Mouse (Mus musculus) midbrain, postnatal 0 days (tissue): ENCODE data around the gene Abhd10. TPM values are rescaled to one million over a fixed set of nuclear protein-coding genes. Genes with fewer than 3 reads are reported as not detected.

Experiments
- ATAC-seq: fragments of 200-750 bp; cut with Nextera tagmentation; 2 replicates; pipeline ENCODE4 v1.8.0; 2017; ENCODE audit warnings: moderate number of reproducible peaks, mild to moderate bottlenecking, moderate TSS enrichment, moderate library complexity; ENCODE audit not compliant: low FRiP score
- DNase-seq: peaks from one replicate; pipeline ENCODE4 v3.0.0-alpha.2; 2015; ENCODE audit warnings: low spot score
- H3K27ac ChIP-seq: fragments of 300-500 bp; sonication (generic); 2 replicates; pipeline ENCODE4 v1.5.1; 2014; ENCODE audit warnings: low read depth, mild to moderate bottlenecking, low read length, mixed read lengths
- H3K27me3 ChIP-seq: fragments of 300-500 bp; sonication (generic); 2 replicates; pipeline ENCODE4 v1.6.1; 2014; ENCODE audit warnings: low read length, control low read depth, mixed read lengths; ENCODE audit not compliant: insufficient read depth
- H3K36me3 ChIP-seq: fragments of 300-500 bp; sonication (generic); 2 replicates; pipeline ENCODE4 v1.6.1; 2014; ENCODE audit warnings: low read length, control low read depth, mixed read lengths; ENCODE audit not compliant: insufficient read depth
- H3K4me1 ChIP-seq: fragments of 300-500 bp; sonication (generic); 2 replicates; pipeline ENCODE4 v1.6.1; 2014; ENCODE audit warnings: mild to moderate bottlenecking, control low read depth, antibody characterized with exemption, low read length, mixed read lengths; ENCODE audit not compliant: insufficient read depth
- H3K4me2 ChIP-seq: fragments of 300-500 bp; sonication (generic); 2 replicates; pipeline ENCODE4 v1.6.1; 2014; ENCODE audit warnings: low read depth, mild to moderate bottlenecking, low read length, mixed read lengths; ENCODE audit not compliant: poor library complexity, severe bottlenecking
- H3K4me3 ChIP-seq: fragments of 300-500 bp; sonication (generic); 2 replicates; pipeline ENCODE4 v1.5.1; 2014; ENCODE audit warnings: low read depth, mild to moderate bottlenecking, low read length, moderate library complexity
- H3K9ac ChIP-seq: fragments of 300-500 bp; sonication (generic); replicated peaks from 2 replicates; pipeline ENCODE4 v1.6.1; 2014; ENCODE audit warnings: mild to moderate bottlenecking, low read length, moderate library complexity, mixed read lengths; ENCODE audit not compliant: poor library complexity, severe bottlenecking
- H3K9me3 ChIP-seq: fragments of 300-500 bp; sonication (generic); 2 replicates; pipeline ENCODE4 v1.6.1; 2016; ENCODE audit warnings: low read length, control low read depth
- CTCF ChIP-seq: IDR thresholded peaks from 2 replicates; pipeline ENCODE4 v1.5.1; 2016; ENCODE audit warnings: antibody characterized with exemption, mild to moderate bottlenecking
- WGBS: fragments of 180-500 bp; shearing (Covaris S2); extraction: QIAGEN DNeasy Blood & Tissue Kit; methylation state at CpG from one replicate; pipeline ENCODE4 v1.1.7; 2014; 5-methylcytosine and 5-hydroxymethylcytosine counted together
- polyA plus RNA-seq: library from polyadenylated mRNA; unstranded; fragments of >200 nt; fragmentation: Nextera tagmentation; extraction: Ambion mirVana; gene quantifications from 2 replicates; pipeline ENCODE4 v1.2.1, GENCODE M21; 2015
- total RNA-seq: library from RNA; depleted of rRNA; stranded (reverse); fragments of >200 nt; gene quantifications from 2 replicates; pipeline ENCODE4 v1.2.3, GENCODE M21; 2014

Gene Abhd10
- total and polyA plus RNA-seq, 2 experiments from 2014 or later, result 21.5 to 34.2 TPM

DNA sequence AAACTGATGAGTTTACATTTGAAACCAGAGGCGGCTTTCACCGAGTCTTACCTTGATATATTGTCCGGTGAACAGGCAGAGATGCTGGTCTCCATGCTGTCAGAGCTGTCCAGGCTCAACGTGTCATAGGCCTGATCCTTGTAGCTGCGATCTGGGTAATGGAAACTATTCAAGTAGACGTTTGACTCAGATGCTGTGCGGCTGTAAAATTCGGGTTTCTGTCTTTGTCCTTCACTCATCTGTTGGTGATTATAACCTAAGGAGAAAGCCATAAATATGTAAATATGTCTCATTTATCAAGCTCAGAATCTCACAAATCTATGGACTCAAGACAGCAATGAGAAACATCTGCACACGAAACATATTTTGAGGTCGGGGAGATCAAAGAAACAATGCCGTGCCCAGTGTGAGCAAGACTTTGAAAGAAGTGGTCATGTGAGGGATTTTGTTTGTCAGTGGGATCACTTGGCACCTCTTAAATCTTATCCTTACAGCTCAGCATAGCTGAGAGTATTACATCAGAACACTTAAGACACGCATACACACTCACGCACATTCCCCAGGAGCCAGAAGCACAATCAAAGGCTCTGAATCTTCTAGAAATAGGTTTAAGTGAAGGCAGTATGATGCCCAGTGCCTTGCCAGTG lies 20.2 kb upstream of the Abhd10 start:
- Histone ChIP-seq H3K36me3 (no peaks in the 10 kb centered on the region), H3K9me3 (no peaks in the 10 kb centered on the region), H3K27ac (no peak overlapping the region), H3K4me1 (no peaks in the 10 kb centered on the region), H3K27me3 (no peaks in the 10 kb centered on the region), H3K4me3 (no peak overlapping the region), H3K9ac (no peak overlapping the region), H3K4me2 (no peak overlapping the region)
- no peak for TF ChIP-seq CTCF
- DNase-seq, result no peak
- ATAC-seq, result no peak
- 79% methylated on average over 13 of the region's 13 CpGs for WGBS

DNA sequence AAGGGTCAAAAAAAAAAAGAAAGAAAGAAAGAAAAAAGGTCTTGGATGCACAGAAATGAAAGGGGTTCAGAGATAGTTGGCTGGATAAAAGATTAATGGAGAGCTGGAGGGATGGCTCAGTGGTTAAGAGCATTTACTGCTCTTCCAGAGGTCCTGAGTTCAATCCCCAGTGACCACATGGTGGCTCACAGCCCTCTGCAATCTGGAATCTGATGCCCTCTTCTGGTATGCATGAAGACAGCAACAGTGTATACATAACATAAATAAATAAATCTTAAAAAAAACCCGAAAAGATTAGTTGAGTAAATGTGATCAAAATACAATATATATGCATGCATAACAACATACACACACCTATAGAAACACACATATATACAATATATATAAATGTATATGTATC lies 18.7 kb upstream of the Abhd10 start:
- H3K4me2 ChIP-seq, result no peak overlapping the region
- ATAC-seq (no peak), DNase-seq (no peak)
- H3K9ac ChIP-seq, result no peak overlapping the region
- no peaks in the 10 kb centered on the region for H3K27me3 ChIP-seq
- H3K36me3 ChIP-seq, result no peaks in the 10 kb centered on the region
- no peaks in the 10 kb centered on the region for H3K9me3 ChIP-seq
- H3K4me3 ChIP-seq, result no peak overlapping the region
- TF ChIP-seq CTCF, result peak; percentile 53
- no peak overlapping the region for H3K27ac ChIP-seq
- 84% methylated on average over 1 of the region's 1 CpGs for WGBS
- no peaks in the 10 kb centered on the region for H3K4me1 ChIP-seq

DNA sequence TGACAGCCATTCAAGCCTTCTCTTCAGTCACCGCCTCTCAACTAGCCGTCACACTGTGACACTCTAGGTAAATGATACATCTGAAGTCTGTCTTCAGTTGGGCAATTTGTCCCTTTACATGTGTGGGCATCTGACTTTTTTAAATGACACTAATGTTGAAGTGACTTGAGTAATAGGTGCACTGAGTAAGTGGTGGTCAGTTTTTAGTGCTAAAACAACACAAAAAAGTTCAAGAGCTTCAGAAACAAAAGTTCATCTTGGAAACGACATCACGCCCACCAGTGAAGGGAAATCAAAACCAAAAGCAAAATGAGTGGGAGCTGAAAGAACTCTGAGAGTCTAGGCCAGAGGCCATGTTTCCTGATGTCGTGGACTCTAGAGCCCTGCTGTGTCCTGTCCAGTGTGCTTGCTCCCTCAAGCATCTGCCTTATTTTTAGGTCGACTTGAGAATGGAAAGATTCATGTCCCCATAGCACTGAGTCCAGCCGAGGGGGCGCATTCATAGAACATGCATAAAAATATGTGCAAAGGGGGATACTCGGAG lies 16.0 kb upstream of the Abhd10 start:
- Histone ChIP-seq H3K4me2 (no peak overlapping the region), H3K9ac (no peak overlapping the region), H3K4me3 (no peak overlapping the region), H3K27ac (no peak overlapping the region), H3K36me3 (no peaks in the 10 kb centered on the region), H3K4me1 (no peaks in the 10 kb centered on the region), H3K9me3 (no peaks in the 10 kb centered on the region), H3K27me3 (no peaks in the 10 kb centered on the region)
- no peak for DNase-seq
- TF ChIP-seq CTCF, result no peak
- 90% methylated on average over 9 of the region's 9 CpGs for WGBS
- ATAC-seq, result no peak

DNA sequence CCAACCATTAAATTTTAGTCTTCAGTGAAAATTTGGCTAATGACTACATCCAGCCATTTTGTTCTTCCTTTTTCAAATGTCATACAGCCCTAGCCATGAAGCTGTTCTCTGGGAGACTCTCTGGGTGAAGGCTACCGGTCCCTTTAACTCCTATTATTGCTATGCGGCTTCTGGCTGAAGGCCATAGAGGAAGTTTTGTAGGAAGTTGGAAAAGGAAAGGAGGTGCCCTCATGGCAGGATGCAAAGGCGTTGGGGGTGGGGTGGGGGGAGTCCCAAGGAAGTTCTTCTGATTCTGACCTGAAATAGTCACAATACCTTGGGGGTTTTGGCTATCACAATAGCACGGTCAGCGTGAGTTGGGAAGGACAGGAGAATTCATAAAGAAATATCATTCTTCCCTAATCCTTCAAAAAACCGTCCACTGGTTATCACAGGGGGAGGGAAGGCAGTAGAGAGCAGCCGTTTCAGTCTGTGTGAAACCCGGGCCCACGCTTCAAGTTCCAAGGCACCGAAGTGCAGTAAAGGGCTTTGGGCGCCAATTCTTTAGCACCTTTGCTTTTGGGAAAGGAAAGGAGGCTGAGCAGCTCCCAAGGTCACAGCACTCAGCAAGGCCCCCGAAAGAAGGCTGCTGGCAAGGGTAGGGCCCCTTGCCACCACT lies 14.8 kb upstream of the Abhd10 start:
- H3K4me3 ChIP-seq, result no peak overlapping the region
- 86% methylated on average over 12 of the region's 12 CpGs for WGBS
- H3K9ac ChIP-seq, result no peak overlapping the region
- no peak overlapping the region for H3K27ac ChIP-seq
- no peaks in the 10 kb centered on the region for H3K9me3 ChIP-seq
- TF ChIP-seq CTCF, result no peak
- H3K27me3 ChIP-seq, result no peaks in the 10 kb centered on the region
- DNase-seq, result no peak
- ATAC-seq, result no peak
- H3K36me3 ChIP-seq, result no peaks in the 10 kb centered on the region
- H3K4me2 ChIP-seq, result no peak overlapping the region
- H3K4me1 ChIP-seq, result no peaks in the 10 kb centered on the region

DNA sequence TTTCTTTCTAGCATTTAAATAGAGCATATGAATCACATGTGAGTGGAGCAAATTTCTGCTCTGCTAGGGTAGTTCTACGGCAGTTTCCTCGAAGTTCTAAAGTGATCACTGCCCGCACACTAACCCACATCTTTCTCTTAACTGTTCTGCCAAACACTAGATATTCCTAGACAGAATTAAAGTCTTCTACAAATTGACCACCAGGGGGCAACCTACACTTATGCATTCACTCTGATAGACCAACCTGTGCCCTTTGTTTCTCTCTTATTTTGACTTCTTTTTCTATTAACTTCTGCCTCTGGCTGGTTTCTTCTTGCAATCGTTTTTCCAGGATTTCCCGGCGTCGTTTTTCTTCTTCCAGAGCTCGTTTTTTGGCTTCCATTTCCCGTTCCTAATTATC lies 14.1 kb upstream of the Abhd10 start:
- DNase-seq (peak; percentile 94), ATAC-seq (peak; percentile 81)
- Histone ChIP-seq H3K4me3 (no peak overlapping the region), H3K9ac (no peak overlapping the region), H3K4me2 (no peak overlapping the region), H3K27ac (no peak overlapping the region), H3K36me3 (no peaks in the 10 kb centered on the region), H3K9me3 (no peaks in the 10 kb centered on the region), H3K4me1 (no peaks in the 10 kb centered on the region), H3K27me3 (no peaks in the 10 kb centered on the region)
- peak; percentile 91 for TF ChIP-seq CTCF
- 45% methylated on average over 9 of the region's 9 CpGs for WGBS

DNA sequence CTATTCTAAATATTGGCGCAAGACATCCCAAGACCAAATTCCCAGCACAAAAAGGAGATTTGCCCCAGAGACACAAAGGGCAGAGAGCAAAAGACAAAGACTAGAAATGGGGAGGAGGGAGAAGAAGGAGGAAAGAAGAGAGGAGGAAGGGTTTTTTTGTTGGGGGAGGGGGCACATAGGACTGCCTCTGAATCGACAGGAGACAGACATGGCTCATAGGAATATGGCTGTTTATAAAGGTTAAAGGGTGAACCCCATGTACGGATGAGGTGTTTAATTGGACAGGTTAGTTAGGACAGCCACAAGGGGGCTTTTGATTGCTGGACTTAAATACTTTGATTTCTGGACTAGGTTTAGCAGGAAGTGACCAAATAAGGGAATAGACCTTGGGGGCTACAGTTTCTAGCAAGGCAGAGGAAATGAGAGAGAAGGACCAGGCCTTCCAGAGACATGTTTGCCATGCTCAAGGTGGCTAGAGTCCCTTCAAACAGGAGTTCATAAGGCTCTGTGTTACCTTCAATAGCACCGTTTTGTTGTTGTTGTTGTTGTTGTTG lies 913 bp upstream of the Abhd10 start:
- peaks cover 3% of the 10 kb centered on the region; the same call in 1 of the 2 replicates for H3K4me1 ChIP-seq
- WGBS, result 67% methylated on average over 4 of the region's 4 CpGs
- no peaks in the 10 kb centered on the region for H3K27me3 ChIP-seq
- no peaks in the 10 kb centered on the region for H3K36me3 ChIP-seq
- H3K9me3 ChIP-seq, result no peaks in the 10 kb centered on the region
- H3K4me3 ChIP-seq, result peak overlapping the region; percentile 80; the same call in 1 of the 2 replicates
- peak overlapping the region; percentile 87 for H3K27ac ChIP-seq
- ATAC-seq (peak; percentile 8; the same call in 1 of the 2 replicates), DNase-seq (peak; percentile 40)
- peak overlapping the region; percentile 54 for H3K4me2 ChIP-seq
- no peak overlapping the region for H3K9ac ChIP-seq
- peak; percentile 32 for TF ChIP-seq CTCF
